Mouse (Mus musculus) heart, embryonic 16.5 days (tissue): ENCODE measurements around the gene Gga3. TPM values are rescaled to one million over a fixed set of nuclear protein-coding genes. Genes with fewer than 3 reads are reported as not detected.
A peak's percentile ranks its signal among the peaks of the same experiment; 100 is the strongest.

Experiments used
- ATAC-seq: fragments of 200-750 bp; cut with Nextera tagmentation; replicated peaks from 2 replicates; pipeline ENCODE4 v1.8.0; 2017; ENCODE audit warnings: moderate number of reproducible peaks; ENCODE audit not compliant: insufficient read depth, low FRiP score; ENCODE audit errors: extremely low read depth
- H3K27ac ChIP-seq: fragments of 300-500 bp; sonication (generic); 2 replicates; pipeline ENCODE4 v1.5.1; 2014; ENCODE audit warnings: mild to moderate bottlenecking, low read length, control low read depth, moderate library complexity
- H3K27me3 ChIP-seq: fragments of 300-500 bp; sonication (generic); 2 replicates; pipeline ENCODE4 v1.6.1; 2014; ENCODE audit warnings: low read length, mixed read lengths; ENCODE audit not compliant: control insufficient read depth, insufficient read depth
- H3K36me3 ChIP-seq: fragments of 300-500 bp; sonication (generic); 2 replicates; pipeline ENCODE4 v1.6.1; 2014; ENCODE audit not compliant: control insufficient read depth, insufficient read depth
- H3K4me1 ChIP-seq: fragments of 300-500 bp; sonication (generic); 2 replicates; pipeline ENCODE4 v1.6.1; 2014; ENCODE audit warnings: low read length, mixed read lengths; ENCODE audit not compliant: control insufficient read depth, insufficient read depth
- H3K4me2 ChIP-seq: fragments of 300-500 bp; sonication (generic); 2 replicates; pipeline ENCODE4 v1.6.1; 2014; ENCODE audit warnings: low read depth, mild to moderate bottlenecking, control low read depth, low read length
- H3K4me3 ChIP-seq: fragments of 300-500 bp; sonication (generic); 2 replicates; pipeline ENCODE4 v1.5.1; 2014; ENCODE audit warnings: mild to moderate bottlenecking, control low read depth, low read length
- H3K9ac ChIP-seq: fragments of 300-500 bp; sonication (generic); 2 replicates; pipeline ENCODE4 v1.6.1; 2014; ENCODE audit warnings: low read length, control low read depth
- H3K9me3 ChIP-seq: fragments of 300-500 bp; sonication (generic); replicated peaks from 2 replicates; pipeline ENCODE4 v1.6.1; 2016; ENCODE audit warnings: low read length; ENCODE audit not compliant: control insufficient read depth
- WGBS: fragments of 180-500 bp; shearing (Covaris S2); extraction: QIAGEN DNeasy Blood & Tissue Kit; methylation state at CpG from one replicate; pipeline ENCODE4 v1.1.7; 2014; 5-methylcytosine and 5-hydroxymethylcytosine counted together
- polyA plus RNA-seq: library from polyadenylated mRNA; unstranded; fragments of >200 nt; fragmentation: Nextera tagmentation; extraction: Ambion mirVana; gene quantifications from 2 replicates; pipeline ENCODE4 v1.2.1, GENCODE M21; 2015

Gga3 gene
- polyA plus RNA-seq, 1 experiment from 2014 or later: 18.8 TPM

GRCm38 (mm10) chr11:115642705-115643104, 38.9 kb upstream of the Gga3 start:
- ATAC-seq: no peak
- Histone ChIP-seq H3K27me3 (no peaks in the 10 kb centered on the region), H3K4me1 (peaks cover 5% of the 10 kb centered on the region), H3K9me3 (no peaks in the 10 kb centered on the region), H3K27ac (no peak overlapping the region), H3K4me3 (no peak overlapping the region), H3K9ac (no peak overlapping the region), H3K4me2 (no peak overlapping the region), H3K36me3 (peaks cover 19% of the 10 kb centered on the region)
- WGBS: 86% methylated on average over 2 of the region's 2 CpGs

DNA sequence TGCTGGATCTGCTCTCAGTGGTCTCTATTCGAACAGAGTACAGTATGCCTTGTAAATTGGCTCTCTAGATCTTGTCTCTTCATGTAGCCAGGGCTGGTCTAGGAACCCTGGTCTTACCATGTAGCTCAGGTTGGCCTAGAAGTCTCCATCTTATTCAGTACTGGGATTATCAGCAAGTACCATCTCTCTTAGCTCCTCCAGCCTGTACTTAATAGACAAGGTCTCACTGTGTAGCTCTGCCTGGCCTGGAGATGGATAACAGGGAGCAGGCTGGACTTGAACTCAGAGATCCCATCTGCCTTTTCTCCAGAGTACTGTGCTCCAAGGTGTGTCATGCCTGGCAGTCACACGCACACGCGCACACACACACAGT, 37.8 kb upstream of the Gga3 start:
- H3K27ac ChIP-seq: no peak overlapping the region; the same call in 1 of the 2 replicates
- 86% methylated on average over 4 of the region's 4 CpGs for WGBS
- no peak overlapping the region for H3K4me3 ChIP-seq
- H3K4me1 ChIP-seq: peaks cover 3% of the 10 kb centered on the region; the same call in 1 of the 2 replicates
- ATAC-seq: no peak
- H3K9ac ChIP-seq: no peak overlapping the region
- H3K36me3 ChIP-seq: peaks cover 14% of the 10 kb centered on the region
- no peaks in the 10 kb centered on the region for H3K9me3 ChIP-seq
- no peak overlapping the region for H3K4me2 ChIP-seq
- H3K27me3 ChIP-seq: no peaks in the 10 kb centered on the region

DNA sequence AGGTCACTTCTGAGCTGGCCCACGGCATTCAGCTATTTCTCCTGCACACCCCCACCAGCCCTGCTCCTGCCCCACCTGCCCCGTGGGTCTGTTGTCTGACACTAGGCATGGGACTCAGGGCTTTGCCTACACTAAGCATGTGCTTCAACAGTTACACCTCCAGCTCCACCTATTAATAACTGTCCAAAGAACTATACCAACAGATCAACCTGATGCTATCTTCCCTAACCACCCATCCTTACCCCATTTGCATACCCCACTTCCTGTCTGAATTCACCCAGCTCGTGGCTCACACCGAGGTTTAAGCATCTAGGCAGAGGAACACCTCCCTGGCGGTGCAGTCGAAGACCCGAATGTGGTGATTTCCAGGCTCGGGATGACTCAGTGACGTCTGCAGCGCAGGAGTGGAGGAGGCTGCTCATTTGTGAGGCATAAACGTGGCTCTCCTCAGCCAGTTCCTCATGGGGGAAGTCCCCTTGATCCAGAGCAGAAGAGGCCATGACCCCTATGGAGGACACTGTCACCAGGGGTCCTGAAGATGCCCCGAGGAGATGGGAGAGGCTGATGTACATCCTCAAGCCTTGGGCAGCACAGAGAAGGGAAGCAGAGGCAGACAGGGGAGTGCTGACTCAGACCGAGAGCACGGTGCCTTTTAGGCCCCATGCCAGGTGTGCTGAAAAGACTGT, 37.3 kb upstream of the Gga3 start:
- H3K27me3 ChIP-seq: no peaks in the 10 kb centered on the region
- H3K9me3 ChIP-seq: no peaks in the 10 kb centered on the region
- 42% methylated on average over 14 of the region's 14 CpGs for WGBS
- peak overlapping the region; percentile 49 for H3K27ac ChIP-seq
- peaks cover 14% of the 10 kb centered on the region for H3K36me3 ChIP-seq
- no peak overlapping the region for H3K4me3 ChIP-seq
- peaks cover 3% of the 10 kb centered on the region; the same call in 1 of the 2 replicates for H3K4me1 ChIP-seq
- ATAC-seq: no peak; the same call in 1 of the 2 replicates
- H3K9ac ChIP-seq: no peak overlapping the region
- H3K4me2 ChIP-seq: 0 out of 2 replicates have a peak overlapping the region, but pooled peaks have one; percentile 7

DNA sequence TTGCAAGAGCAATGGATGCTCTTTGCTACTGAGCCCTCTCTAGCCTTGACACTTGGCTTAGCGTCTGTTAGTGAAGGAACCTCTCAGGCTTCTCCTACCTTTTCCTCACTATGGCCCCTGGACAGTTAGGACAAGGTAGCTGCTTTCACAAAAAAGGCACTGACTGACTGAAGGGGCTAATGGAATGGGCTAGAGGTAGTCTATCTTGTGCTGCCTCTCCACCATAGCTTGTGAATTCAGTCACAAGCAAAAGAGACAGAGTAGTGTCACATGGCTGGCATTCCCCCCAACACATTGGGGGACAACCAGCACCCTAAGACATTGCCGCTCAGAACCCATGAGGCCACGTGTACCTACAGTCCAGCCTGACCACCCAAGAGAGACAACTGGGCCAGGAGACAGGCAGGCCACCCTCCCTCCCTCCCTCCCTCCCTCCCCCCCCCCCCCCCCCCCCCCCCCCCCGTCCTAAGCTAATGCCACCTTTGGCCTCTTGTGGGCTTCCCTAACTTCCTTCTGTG, 36.5 kb upstream of the Gga3 start:
- Histone ChIP-seq H3K4me2 (no peak overlapping the region), H3K27ac (no peak overlapping the region), H3K36me3 (peaks cover 11% of the 10 kb centered on the region), H3K27me3 (no peaks in the 10 kb centered on the region), H3K9me3 (no peaks in the 10 kb centered on the region), H3K4me3 (no peak overlapping the region), H3K9ac (no peak overlapping the region), H3K4me1 (peaks cover 3% of the 10 kb centered on the region; the same call in 1 of the 2 replicates)
- ATAC-seq: no peak
- WGBS: 82% methylated on average over 3 of the region's 4 CpGs

- no peak overlapping the region for H3K9ac ChIP-seq
- no peak overlapping the region for H3K4me2 ChIP-seq
- ATAC-seq: no peak
- no peaks in the 10 kb centered on the region for H3K27me3 ChIP-seq
- H3K27ac ChIP-seq: no peak overlapping the region
- WGBS: 77% methylated on average over 4 of the region's 4 CpGs
- H3K9me3 ChIP-seq: no peaks in the 10 kb centered on the region
- peaks cover 6% of the 10 kb centered on the region for H3K36me3 ChIP-seq
- no peak overlapping the region for H3K4me3 ChIP-seq
- H3K4me1 ChIP-seq: peaks cover 3% of the 10 kb centered on the region; the same call in 1 of the 2 replicates
These were observed 35.7 kb upstream of the Gga3 start for GRCm38 (mm10) chr11:115639540-115639939.

GRCm38 (mm10) chr11:115638498-115639409, 34.9 kb upstream of the Gga3 start:
- no peak overlapping the region for H3K9ac ChIP-seq
- peaks cover 4% of the 10 kb centered on the region; the same call in 1 of the 2 replicates for H3K36me3 ChIP-seq
- no peak overlapping the region for H3K27ac ChIP-seq
- peaks cover 3% of the 10 kb centered on the region; the same call in 1 of the 2 replicates for H3K4me1 ChIP-seq
- H3K9me3 ChIP-seq: no peaks in the 10 kb centered on the region
- H3K4me3 ChIP-seq: no peak overlapping the region
- no peak overlapping the region for H3K4me2 ChIP-seq
- no peaks in the 10 kb centered on the region for H3K27me3 ChIP-seq
- ATAC-seq: no peak
- 60% methylated on average over 5 of the region's 5 CpGs for WGBS

GRCm38 (mm10) chr11:115636960-115637359, 33.1 kb upstream of the Gga3 start:
- no peaks in the 10 kb centered on the region for H3K36me3 ChIP-seq
- no peaks in the 10 kb centered on the region for H3K9me3 ChIP-seq
- H3K4me1 ChIP-seq: peaks cover 3% of the 10 kb centered on the region; the same call in 1 of the 2 replicates
- no peak overlapping the region for H3K4me2 ChIP-seq
- no peak overlapping the region for H3K4me3 ChIP-seq
- H3K9ac ChIP-seq: no peak overlapping the region
- ATAC-seq: no peak
- 67% methylated on average over 3 of the region's 3 CpGs for WGBS
- H3K27ac ChIP-seq: no peak overlapping the region
- no peaks in the 10 kb centered on the region for H3K27me3 ChIP-seq

- Histone ChIP-seq H3K4me1 (peaks cover 3% of the 10 kb centered on the region; the same call in 1 of the 2 replicates), H3K27me3 (no peaks in the 10 kb centered on the region), H3K4me3 (no peak overlapping the region), H3K9ac (no peak overlapping the region), H3K36me3 (no peaks in the 10 kb centered on the region), H3K27ac (no peak overlapping the region), H3K4me2 (no peak overlapping the region), H3K9me3 (no peaks in the 10 kb centered on the region)
- no peak for ATAC-seq
- WGBS: 69% methylated on average over 8 of the region's 8 CpGs
These were observed 31.6 kb upstream of the Gga3 start for GRCm38 (mm10) chr11:115635484-115635883.
